Comparison of ENCODE assay signal across 20 mouse cellular contexts in genomic region chr10:112481461-112481860, GRCm38 (mm10).
DNase-seq lines count a peak whose midpoint lies in the region.
"Had no signal": no experiment of that assay in that cellular context is flagged by ENCODE, and none has a peak within 500 bp of the region (broad histone marks: within the 10 kb centered on the region; RNA-seq: fewer than 3 reads in every experiment).

No protein-coding gene starts in this region.

- intact Hi-C loops in left cerebral cortex, postnatal 25 days (cut with DNase I) = loop anchor here (5.0 kb wide), 2 partner anchors 219 to 271 kb away; no protein-coding TSS in a partner anchor

- DNase-seq in frontal cortex, postnatal 36 days (ENCODE audit: low spot score in 2 of 2) = peak; percentile 55 to 61
- DNase-seq in frontal cortex, postnatal 25 days (ENCODE audit: low spot score in 2 of 2) = no peak
- peak; percentile 64 to 69 for DNase-seq in right cerebral cortex, adult 2 months (ENCODE audit: low spot score in 2 of 2)
- DNase-seq in right cerebral cortex, postnatal 10 days (ENCODE audit: low spot score in 2 of 2) = no peak
- peak; percentile 35 to 82 for DNase-seq in left cerebral cortex, postnatal 25 days (ENCODE audit: low spot score in 2 of 2)
- no peak for DNase-seq in thymus, adult 18-20 months
- no peak for DNase-seq in urinary bladder, postnatal 25 days (ENCODE audit: low spot score)
- DNase-seq: adrenal gland, adult 2 months; B cell, adult 2 months; cerebellum, adult 2 months; cerebellum, postnatal 25 days; embryo, embryonic 11 days; gastrocnemius, postnatal 25 days; heart, adult 2 months; heart, postnatal 14 days; kidney, adult 11 months; kidney, postnatal 4 days; liver; lung, postnatal 36 days; thymus, postnatal 36 days had no signal

Comparison
In these comparisons a context has a peak if more than half of its experiments do, and no peak if none do; other contexts are left out.
1. DNase-seq: peak in frontal cortex, postnatal 36 days (2 of 2), right cerebral cortex, adult 2 months (2 of 2) and left cerebral cortex, postnatal 25 days (2 of 2); none in frontal cortex, postnatal 25 days (0 of 2), right cerebral cortex, postnatal 10 days (0 of 2), thymus, adult 18-20 months (0 of 2) and urinary bladder, postnatal 25 days (single experiment).